Mouse (Mus musculus) bone marrow macrophage, adult 2 months (primary cell): ENCODE results near the gene Gm20518.

Experiments used
- CTCF ChIP-seq: IDR thresholded peaks from 2 replicates; pipeline ENCODE4 v1.5.1; 2012; ENCODE audit warnings: low read depth, mild to moderate bottlenecking, low read length, moderate library complexity
- POLR2A ChIP-seq: IDR thresholded peaks from 2 replicates; pipeline ENCODE4 v1.6.1; 2012; ENCODE audit warnings: mild to moderate bottlenecking, low read depth, low read length, borderline replicate concordance

DNA sequence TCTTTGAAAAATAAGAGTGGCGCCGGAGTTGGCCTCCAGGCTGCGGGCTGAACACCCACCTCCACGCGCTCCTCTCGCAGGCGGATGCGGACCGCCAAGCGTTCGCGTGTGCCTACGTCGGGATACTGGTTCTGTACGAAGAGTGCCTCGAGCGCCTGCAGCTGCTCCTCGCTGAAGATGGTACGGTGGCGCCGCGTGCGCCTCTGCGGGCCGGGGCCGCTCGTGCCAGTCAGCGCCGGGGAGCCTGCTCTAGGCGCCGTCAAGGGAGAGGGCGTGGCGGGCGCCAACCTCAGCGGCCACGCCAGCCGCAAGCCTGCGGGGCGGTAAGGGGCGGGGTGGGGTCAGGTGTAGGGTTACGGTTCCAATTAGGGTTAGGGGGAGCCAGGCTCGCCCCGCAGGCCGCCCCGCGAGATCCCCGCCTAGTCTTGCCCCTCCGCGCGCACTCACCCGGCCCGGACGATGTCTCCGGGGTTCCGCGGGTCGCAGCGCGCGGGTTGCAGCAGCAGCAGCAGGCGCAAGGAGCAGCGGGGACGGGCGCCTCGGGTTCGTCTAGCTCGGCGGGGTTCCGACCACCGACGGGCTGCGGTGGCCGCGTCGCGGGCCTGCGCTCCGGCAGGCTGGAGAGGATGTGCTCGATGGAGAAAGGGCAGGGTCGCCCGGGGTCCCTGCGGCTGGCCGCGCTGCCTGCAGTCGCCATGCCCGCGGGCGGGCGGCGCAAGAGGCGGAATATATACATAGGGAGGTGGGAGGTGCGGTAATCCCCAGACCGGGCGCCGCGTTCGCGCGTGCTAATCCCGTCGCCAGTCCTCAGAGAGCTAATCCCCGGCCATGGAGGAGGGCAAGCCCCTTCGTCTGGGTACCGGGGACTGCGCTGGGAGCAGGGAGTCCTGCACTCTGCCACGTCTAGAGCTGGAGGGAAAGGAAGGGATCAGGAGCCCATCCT, 23.1 kb upstream of the Gm20518 start, which contains the start of gene Gsc2:
- no peak for TF ChIP-seq POLR2A
- TF ChIP-seq CTCF = no peak
